Mouse (Mus musculus) thymus, adult 2 months (tissue): ENCODE measurements around the gene Kif1c.

Experiments used
- CTCF ChIP-seq: fragments of 200-500 bp; IDR thresholded peaks from 2 replicates; pipeline ENCODE4 v1.5.1; 2012; ENCODE audit warnings: mild to moderate bottlenecking, control low read depth, low read length, moderate library complexity, borderline replicate concordance; ENCODE audit not compliant: control insufficient read depth, poor library complexity, insufficient read depth; ENCODE audit errors: extremely low read depth
- POLR2A ChIP-seq: fragments of 200-500 bp; IDR thresholded peaks from 2 replicates; pipeline ENCODE4 v1.6.1; 2012; ENCODE audit warnings: mild to moderate bottlenecking, low read length, control low read depth, moderate library complexity; ENCODE audit not compliant: control insufficient read depth, poor library complexity, insufficient read depth; ENCODE audit errors: extremely low read depth

GRCm38 (mm10) chr11:70657573-70657972 lies 42.8 kb upstream of the Kif1c start:
- TF ChIP-seq POLR2A (no peak), CTCF (no peak)
